ENCODE assay signal across 29 mouse cellular contexts in the genomic region with DNA sequence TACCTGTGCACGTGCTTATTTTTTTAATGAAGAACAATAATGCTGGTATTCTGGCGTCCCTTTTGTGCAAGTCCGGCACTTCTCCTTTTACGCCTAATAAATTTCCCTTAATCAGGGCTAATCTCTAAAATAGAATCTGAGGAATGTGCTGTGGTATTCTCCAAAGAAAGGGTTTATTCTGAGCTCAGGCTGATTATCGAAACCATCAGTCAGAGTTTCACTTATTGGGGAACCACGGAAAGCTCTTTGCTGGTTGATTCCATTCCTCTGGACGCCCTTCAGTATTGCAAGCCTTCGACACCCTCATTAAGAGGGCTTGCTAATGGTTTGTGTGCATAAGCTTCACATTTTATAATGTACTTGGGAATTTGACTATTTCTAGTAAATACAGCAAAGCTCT.
"Had no signal": no experiment of that assay in that cellular context is flagged by ENCODE, and none has a peak within 500 bp of the region (broad histone marks: within the 10 kb centered on the region; RNA-seq: fewer than 3 reads in every experiment).

No protein-coding gene starts in this region.

- ATAC-seq: liver, embryonic 12.5 days; liver, postnatal 0 days; midbrain, embryonic 13.5 days; midbrain, embryonic 15.5 days; midbrain, embryonic 16.5 days had no signal

- H3K4me3 ChIP-seq: limb, embryonic 10.5 days; limb, embryonic 12.5 days; limb, embryonic 13.5 days; limb, embryonic 15.5 days; liver, embryonic 12.5 days; liver, embryonic 13.5 days; liver, embryonic 15.5 days; lung, embryonic 15.5 days; megakaryocyte, embryonic 14.5 days; midbrain, embryonic 12.5 days; midbrain, embryonic 13.5 days; midbrain, embryonic 15.5 days; myocyte; neural tube, embryonic 12.5 days had no signal

- H3K4me2 ChIP-seq: limb, embryonic 12.5 days; limb, embryonic 13.5 days; limb, embryonic 15.5 days; liver, embryonic 11.5 days; liver, embryonic 12.5 days; liver, embryonic 13.5 days; liver, embryonic 15.5 days; lung, embryonic 14.5 days; lung, embryonic 15.5 days; midbrain, embryonic 12.5 days; midbrain, embryonic 13.5 days; midbrain, embryonic 15.5 days; neural tube, embryonic 12.5 days had no signal

- H3K9ac ChIP-seq: limb, embryonic 12.5 days; limb, embryonic 13.5 days; limb, embryonic 15.5 days; liver, embryonic 12.5 days; liver, embryonic 13.5 days; liver, embryonic 14.5 days; liver, embryonic 15.5 days; liver, postnatal 0 days; lung, embryonic 14.5 days; lung, embryonic 15.5 days; midbrain, embryonic 12.5 days; midbrain, embryonic 13.5 days; midbrain, embryonic 15.5 days; neural tube, embryonic 12.5 days had no signal

- H3K27ac ChIP-seq: limb, embryonic 13.5 days; limb, embryonic 15.5 days; liver, embryonic 12.5 days; liver, embryonic 13.5 days; liver, embryonic 14.5 days; liver, embryonic 15.5 days; macrophage; midbrain, embryonic 12.5 days; midbrain, embryonic 13.5 days; midbrain, embryonic 15.5 days; neural tube, embryonic 12.5 days had no signal

- H3K27me3 ChIP-seq: limb, embryonic 12.5 days; limb, embryonic 13.5 days; limb, embryonic 15.5 days; liver, embryonic 12.5 days; liver, embryonic 13.5 days; liver, embryonic 15.5 days; lung, embryonic 15.5 days; midbrain, embryonic 15.5 days; neural tube, embryonic 12.5 days had no signal

- DNase-seq: left cerebral cortex, postnatal 4 days; liver; liver, embryonic 13.5 days; liver, postnatal 0 days; lung, adult 18-20 months; lung, adult 2 months; lung, embryonic 14.5 days; lung, postnatal 10 days; lung, postnatal 14 days; lung, postnatal 36 days; lung, postnatal 4 days; midbrain, embryonic 14.5 days had no signal

- H3K36me3 ChIP-seq: limb, embryonic 10.5 days; limb, embryonic 12.5 days; limb, embryonic 13.5 days; limb, embryonic 15.5 days; liver, embryonic 12.5 days; liver, embryonic 13.5 days; liver, embryonic 15.5 days; lung, embryonic 15.5 days; midbrain, embryonic 12.5 days; midbrain, embryonic 13.5 days; midbrain, embryonic 15.5 days; neural tube, embryonic 12.5 days had no signal

- H3K9me3 ChIP-seq: limb, embryonic 10.5 days; limb, embryonic 12.5 days; limb, embryonic 15.5 days; liver, embryonic 12.5 days; liver, embryonic 13.5 days; liver, embryonic 15.5 days; lung, embryonic 15.5 days; midbrain, embryonic 13.5 days; midbrain, embryonic 15.5 days; neural tube, embryonic 12.5 days had no signal
